Mouse (Mus musculus) cerebellum, adult 2 months (tissue): ENCODE measurements at regions not wholly inside any gene's neighbourhood (a gene's known extent, or its start where the extent isn't known, plus 50 kb on each side); places are given as distances from the start of the nearest gene placed in this dataset.
"Not testable (repeated sequence)": the region's sequence is repeated elsewhere in the genome, so short reads cannot be mapped to it uniquely, and the experiment has no call there.

Experiments used
- DNase-seq, 2 experiments: peaks; one replicate each; pipeline ENCODE4 v3.0.0; 2021
- H3K27ac ChIP-seq: fragments of 200-500 bp; 2 replicates; pipeline ENCODE4 v1.5.1; 2012; ENCODE audit warnings: low read length, control low read depth, inconsistent platforms; ENCODE audit not compliant: insufficient read depth
- H3K27me3 ChIP-seq: fragments of 200-500 bp; 2 replicates; pipeline ENCODE4 v1.6.1; 2012; ENCODE audit warnings: inconsistent platforms, mild to moderate bottlenecking, low read length, moderate library complexity; ENCODE audit not compliant: control insufficient read depth, insufficient read depth
- H3K4me1 ChIP-seq: fragments of 200-500 bp; 2 replicates; pipeline ENCODE4 v1.6.1; 2011; ENCODE audit warnings: low read length; ENCODE audit not compliant: control insufficient read depth, insufficient read depth
- H3K4me3 ChIP-seq: fragments of 200-500 bp; replicated peaks from 2 replicates; pipeline ENCODE3; 2011; ENCODE audit warnings: mild to moderate bottlenecking, low read depth, low read length, control low read depth; ENCODE audit not compliant: insufficient read depth
- CTCF ChIP-seq: fragments of 200-500 bp; IDR thresholded peaks from 2 replicates; pipeline ENCODE4 v1.5.1; 2011; ENCODE audit warnings: low read depth, mild to moderate bottlenecking, control low read depth, low read length, moderate library complexity, borderline replicate concordance; ENCODE audit not compliant: insufficient read depth
- POLR2A ChIP-seq: fragments of 200-500 bp; IDR thresholded peaks from 2 replicates; pipeline ENCODE4 v1.6.1; 2011; ENCODE audit warnings: low read length, control low read depth, borderline replicate concordance; ENCODE audit not compliant: insufficient read depth
- WGBS: fragments of 180-500 bp; shearing (Covaris S2); methylation state at CpG from one replicate; pipeline ENCODE4 v1.1.7; 2018; 5-methylcytosine and 5-hydroxymethylcytosine counted together

DNA sequence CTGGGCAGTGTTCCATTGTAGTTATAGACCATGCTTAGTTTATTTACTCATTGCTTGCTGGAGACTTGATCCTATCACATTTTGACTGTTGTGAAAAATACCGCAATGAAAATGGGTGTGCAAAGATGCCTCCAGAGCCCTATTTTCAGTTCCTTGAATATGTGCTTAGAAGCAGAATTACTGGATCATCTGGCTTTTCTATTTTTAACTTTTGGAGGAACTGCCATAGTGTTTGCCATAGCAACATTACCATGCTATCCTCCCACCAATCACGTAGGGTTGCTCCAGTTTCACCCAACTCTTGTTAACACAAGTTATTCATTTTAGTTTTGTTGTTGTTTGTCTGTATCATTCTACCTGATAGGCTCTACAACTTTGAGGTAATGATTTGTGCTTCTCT, 217.0 kb upstream of the Pex5l start:
- 95% methylated on average over 2 of the region's 2 CpGs for WGBS
- H3K27me3 ChIP-seq, result no peaks in the 10 kb centered on the region
- no peak for DNase-seq
- no peak overlapping the region for H3K4me3 ChIP-seq
- no peak overlapping the region for H3K27ac ChIP-seq
- H3K4me1 ChIP-seq, result no peaks in the 10 kb centered on the region
- TF ChIP-seq CTCF, result no peak
- no peak for TF ChIP-seq POLR2A

GRCm38 (mm10) chr3:33353860-33354259, 210.8 kb upstream of the Pex5l start:
- H3K27ac ChIP-seq, result no peak overlapping the region
- 94% methylated on average over 2 of the region's 2 CpGs for WGBS
- no peaks in the 10 kb centered on the region for H3K4me1 ChIP-seq
- DNase-seq, result no peak
- TF ChIP-seq POLR2A, result no peak
- TF ChIP-seq CTCF, result no peak
- H3K27me3 ChIP-seq, result no peaks in the 10 kb centered on the region
- no peak overlapping the region for H3K4me3 ChIP-seq

DNA sequence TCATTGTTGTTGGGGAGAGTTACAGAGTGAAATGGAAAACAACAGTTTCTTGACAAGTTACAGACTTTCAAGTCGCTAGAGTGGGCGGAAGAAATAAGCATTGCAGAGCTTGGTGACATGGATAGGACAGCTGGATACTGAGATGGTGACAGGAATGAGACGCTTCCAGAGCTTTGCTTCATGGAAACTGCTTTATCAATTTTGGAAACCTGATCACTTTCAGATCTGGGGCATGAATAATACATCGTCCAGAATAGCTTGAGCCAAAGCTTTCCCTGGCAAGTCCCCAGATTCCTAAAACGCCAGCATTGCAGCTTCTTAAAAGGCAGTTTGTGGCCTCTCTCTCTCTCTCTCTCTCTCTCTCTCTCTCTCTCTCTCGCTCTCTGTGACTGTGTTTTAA, 207.9 kb upstream of the Pex5l start:
- Histone ChIP-seq H3K27ac (no peak overlapping the region), H3K4me3 (no peak overlapping the region), H3K4me1 (no peaks in the 10 kb centered on the region), H3K27me3 (no peaks in the 10 kb centered on the region)
- DNase-seq, result no peak
- 32% methylated on average over 6 of the region's 6 CpGs for WGBS
- TF ChIP-seq CTCF (no peak), POLR2A (no peak)

DNA sequence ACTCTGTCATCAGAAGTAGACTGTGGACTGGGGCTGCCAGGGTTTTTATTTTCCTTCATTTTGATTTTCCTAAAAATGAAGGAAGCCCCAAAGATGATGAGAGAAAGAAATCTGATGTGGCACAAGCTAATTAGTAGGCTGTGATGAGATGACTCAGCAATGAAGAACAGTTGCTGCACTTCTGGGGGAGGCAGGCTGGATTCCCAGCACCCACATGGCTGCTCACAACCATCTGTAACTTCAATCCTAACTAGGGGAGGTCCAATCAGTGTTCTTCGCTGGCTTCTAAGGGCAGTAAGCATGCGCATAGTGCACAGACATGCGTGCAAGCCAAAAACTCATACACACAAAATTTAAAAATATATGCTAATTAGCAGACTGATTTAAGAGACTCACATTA, 191.0 kb upstream of the Pex5l start:
- no peak overlapping the region for H3K27ac ChIP-seq
- H3K27me3 ChIP-seq, result no peaks in the 10 kb centered on the region
- no peaks in the 10 kb centered on the region for H3K4me1 ChIP-seq
- no peak overlapping the region for H3K4me3 ChIP-seq
- DNase-seq, result no peak
- TF ChIP-seq POLR2A, result no peak
- no peak for TF ChIP-seq CTCF
- WGBS, result 91% methylated on average over 3 of the region's 3 CpGs

DNA sequence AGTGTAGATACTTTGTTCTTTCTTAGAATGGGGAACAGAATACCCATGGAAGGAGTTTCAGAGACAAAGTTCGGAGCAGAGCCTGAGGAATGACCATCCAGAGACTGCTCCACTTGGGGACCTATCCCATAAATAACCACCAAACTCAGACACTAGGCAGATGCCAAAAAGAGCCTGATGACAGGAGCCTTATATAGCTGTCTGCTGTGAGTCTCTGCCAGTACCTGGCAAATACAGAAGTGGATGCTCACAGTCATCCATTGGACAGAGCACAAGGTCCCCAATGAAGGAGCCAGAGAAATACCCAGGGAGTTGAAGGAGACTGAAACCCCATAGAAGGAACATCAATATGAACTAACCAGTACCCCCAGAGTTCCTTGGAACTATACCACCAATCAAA, 174.6 kb upstream of the Pex5l start:
- DNase-seq, H3K27ac ChIP-seq, H3K27me3 ChIP-seq, H3K4me1 ChIP-seq, H3K4me3 ChIP-seq: not testable (repeated sequence)
- 64% methylated on average over 1 of the region's 1 CpGs for WGBS

DNA sequence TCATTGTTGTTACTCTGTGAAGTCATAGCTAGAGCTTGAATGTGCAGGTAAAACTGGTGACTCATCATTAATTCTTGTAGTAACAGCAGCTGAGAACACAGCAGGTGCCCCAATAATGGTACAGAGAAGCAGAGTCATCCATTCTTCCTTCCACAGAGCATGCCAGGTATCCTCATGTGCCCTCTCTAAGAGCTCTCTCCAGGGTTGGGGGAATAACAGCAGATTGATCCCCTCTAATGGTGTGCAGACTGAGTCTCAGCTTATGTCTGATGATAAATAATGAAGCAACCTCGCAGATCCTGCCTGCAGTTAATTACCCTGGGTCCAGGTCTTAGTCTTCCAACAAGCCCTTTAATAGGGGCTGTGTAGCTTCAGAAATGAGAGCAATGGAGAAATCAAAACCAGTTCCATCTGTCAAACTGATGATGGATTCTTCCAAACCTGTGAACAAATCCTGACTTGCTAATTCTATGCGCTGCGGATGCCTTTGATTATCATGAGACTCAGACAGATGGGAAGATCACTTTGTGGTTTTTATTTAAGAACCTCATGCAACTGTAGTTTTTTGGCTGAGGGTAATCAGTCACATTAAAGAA, 169.3 kb upstream of the Pex5l start:
- Histone ChIP-seq H3K27ac (no peak overlapping the region), H3K4me1 (no peaks in the 10 kb centered on the region), H3K4me3 (no peak overlapping the region), H3K27me3 (no peaks in the 10 kb centered on the region)
- no peak for DNase-seq
- WGBS, result 88% methylated on average over 3 of the region's 3 CpGs
- no peak for TF ChIP-seq CTCF
- no peak for TF ChIP-seq POLR2A

- TF ChIP-seq CTCF (no peak), POLR2A (no peak)
- Histone ChIP-seq H3K4me1 (no peaks in the 10 kb centered on the region), H3K4me3 (no peak overlapping the region), H3K27me3 (no peaks in the 10 kb centered on the region), H3K27ac (no peak overlapping the region)
- 29% methylated on average over 2 of the region's 2 CpGs for whole genome bisulfite sequencing
- DNase-seq, result no peak
These were observed 165.2 kb upstream of the Pex5l start for GRCm38 (mm10) chr3:33308212-33308611.

DNA sequence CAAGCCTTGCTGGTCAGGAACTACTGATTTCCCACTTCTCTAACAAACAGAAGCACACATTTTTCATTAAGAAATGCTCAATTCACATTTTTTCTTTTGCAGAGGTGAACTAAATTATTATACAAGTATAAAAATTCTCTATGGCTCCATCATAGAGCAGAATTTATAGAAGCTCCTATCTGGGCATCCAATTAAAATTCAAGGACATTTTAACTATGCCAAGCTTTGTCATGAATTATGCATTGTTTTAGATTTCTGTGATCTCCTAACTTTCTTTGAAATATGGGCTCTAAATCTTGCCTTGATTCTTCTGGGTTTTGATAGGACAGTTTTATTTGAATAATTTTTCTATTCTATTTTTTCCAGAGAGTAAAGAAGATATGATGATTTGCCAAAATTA, 163.1 kb upstream of the Pex5l start:
- DNase-seq, result no peak
- H3K4me1 ChIP-seq, result no peaks in the 10 kb centered on the region
- no peak overlapping the region for H3K4me3 ChIP-seq
- H3K27ac ChIP-seq, result no peak overlapping the region
- no peaks in the 10 kb centered on the region for H3K27me3 ChIP-seq
- TF ChIP-seq CTCF (no peak), POLR2A (no peak)

GRCm38 (mm10) chr3:33305756-33306155, 162.7 kb upstream of the Pex5l start:
- WGBS, result 67% methylated on average over 2 of the region's 2 CpGs
- no peak overlapping the region for H3K4me3 ChIP-seq
- TF ChIP-seq POLR2A (no peak), CTCF (no peak)
- no peak overlapping the region for H3K27ac ChIP-seq
- no peaks in the 10 kb centered on the region for H3K27me3 ChIP-seq
- H3K4me1 ChIP-seq, result no peaks in the 10 kb centered on the region
- DNase-seq, result no peak
